Mouse (Mus musculus) heart, postnatal 14 days (tissue): ENCODE measurements at regions not wholly inside any gene's neighbourhood (a gene's known extent, or its start where the extent isn't known, plus 50 kb on each side); places are given as distances from the start of the nearest gene placed in this dataset.

Experiments
- DNase-seq, 2 experiments: peaks; one replicate each; pipeline ENCODE4 v3.0.0; 2021 to 2022
- intact Hi-C: fragments of 180-260 bp; cut with DNase I; formaldehyde crosslinking; loops from one replicate; pipeline ENCODE4 v1.15.1; 2025

DNA sequence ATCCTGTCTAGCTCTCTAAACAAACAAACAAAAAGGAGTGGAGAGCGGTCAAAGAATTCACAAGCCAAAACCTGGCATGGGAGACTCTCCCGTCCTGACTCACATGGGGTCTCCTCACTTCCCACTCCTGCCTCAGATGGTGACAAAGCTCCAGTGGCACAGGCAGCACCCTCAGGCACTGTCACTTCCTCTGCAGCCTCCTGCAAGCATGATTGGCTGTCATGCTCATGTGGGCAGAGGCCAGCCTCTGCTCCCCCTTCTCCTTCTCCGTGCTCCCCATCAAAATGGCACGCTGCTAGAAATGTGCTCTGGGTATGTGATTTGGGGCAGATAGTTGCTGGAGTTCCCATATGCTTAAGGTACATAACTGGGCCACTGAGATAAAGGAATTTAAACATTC is 255.4 kb downstream of the Dhx15 start:
- DNase-seq, result no peak
- intact Hi-C loops, result no loop called here

DNA sequence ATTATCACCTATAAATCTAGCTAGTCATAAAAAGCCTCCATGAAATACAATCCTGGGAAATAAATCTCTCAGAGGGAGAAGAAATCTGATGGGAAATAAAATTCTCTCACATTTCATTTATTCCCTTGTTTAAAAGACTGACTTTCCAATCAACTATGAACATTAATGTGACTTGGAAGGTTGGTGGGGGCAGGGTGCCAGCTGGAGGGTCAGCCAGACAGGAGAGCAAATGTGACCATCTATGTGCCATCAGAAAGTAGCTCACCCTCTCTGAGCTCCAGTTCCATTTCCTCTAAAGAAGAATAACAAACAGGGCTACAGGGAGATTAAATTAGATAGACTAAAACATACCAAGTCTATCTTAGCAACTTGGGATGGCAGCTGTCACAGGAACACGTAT is 257.0 kb downstream of the Dhx15 start:
- DNase-seq, result no peak
- intact Hi-C loops, result no loop called here

DNA sequence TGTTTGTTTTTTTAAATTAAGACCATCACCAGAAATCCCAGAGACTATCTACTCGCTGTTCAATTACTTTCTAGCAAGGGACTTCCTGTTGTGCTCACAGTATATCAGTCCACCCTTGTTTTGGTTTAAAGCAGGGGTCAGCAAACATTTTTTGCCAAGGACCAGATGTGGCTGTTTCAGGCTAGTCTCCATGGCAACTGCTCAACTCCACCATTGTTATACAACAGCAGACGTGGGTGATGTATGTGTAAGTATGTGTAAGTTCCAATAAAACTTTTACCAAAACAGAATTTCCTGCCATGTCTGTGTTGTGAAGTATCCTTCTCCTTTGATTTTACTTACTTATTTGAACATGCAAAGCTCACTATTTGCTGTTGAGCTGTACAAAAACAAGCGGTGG is 259.9 kb downstream of the Dhx15 start:
- DNase-seq, result no peak
- intact Hi-C loops, result no loop called here

DNA sequence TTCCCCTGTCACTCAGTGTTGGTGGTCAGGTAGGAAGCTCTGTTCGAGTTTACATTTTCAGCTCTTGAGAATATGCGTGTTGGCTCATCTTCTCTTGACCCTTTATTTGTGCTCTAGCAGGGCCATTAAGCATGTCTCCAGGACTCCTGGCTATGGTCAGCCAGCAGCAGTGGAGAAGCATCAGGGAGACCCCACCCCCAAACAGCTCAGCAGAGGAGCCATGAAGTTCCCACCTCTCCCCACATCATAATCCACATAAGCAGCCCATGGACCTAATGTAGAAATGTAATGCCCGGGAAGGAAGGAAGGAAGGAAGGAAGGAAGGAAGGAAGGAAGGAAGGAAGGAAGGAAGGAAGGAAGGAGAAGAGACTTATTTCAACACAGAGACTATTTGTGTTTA is 261.5 kb downstream of the Dhx15 start:
- no peak for DNase-seq
- intact Hi-C loops, result no loop called here

DNA sequence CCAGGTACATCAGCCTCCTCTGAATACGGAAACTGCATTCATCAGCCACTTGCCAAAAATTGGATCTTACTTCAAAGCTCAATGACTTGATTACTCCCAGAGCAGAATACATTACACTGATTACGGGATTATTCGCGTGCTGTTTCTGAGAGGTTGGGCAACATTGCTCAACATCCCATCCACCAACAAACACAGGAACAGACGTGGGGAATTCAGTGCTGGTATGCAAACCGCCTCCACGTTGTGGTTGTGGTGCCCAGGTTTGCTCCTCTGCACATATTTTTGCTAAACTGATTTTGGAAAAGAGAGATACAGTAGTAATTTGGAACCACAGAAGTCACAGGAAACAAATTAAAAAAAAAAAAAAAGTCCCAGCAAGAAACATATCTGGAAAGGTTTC is 266.9 kb downstream of the Dhx15 start:
- DNase-seq, result no peak
- intact Hi-C loops, result no loop called here

DNA sequence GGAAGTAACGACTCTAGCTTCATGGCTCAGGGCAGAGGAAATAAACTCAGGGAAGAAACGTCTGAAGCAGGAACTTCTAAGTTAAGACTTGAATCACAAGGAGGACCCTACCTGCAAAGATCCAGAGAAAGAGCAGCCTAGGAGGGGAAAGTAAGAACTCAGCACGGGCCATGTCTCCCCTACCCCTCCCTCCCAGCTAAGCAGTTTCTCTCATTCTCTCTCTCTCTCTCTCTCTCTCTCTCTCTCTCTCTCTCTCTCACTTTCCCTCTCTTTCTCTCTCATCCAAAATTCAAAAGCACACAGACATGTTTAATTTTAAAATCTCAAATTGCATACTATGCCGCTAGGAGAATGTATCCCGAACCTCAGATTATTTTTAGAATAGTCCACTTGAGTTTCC is 267.3 kb downstream of the Dhx15 start:
- no peak for DNase-seq
- intact Hi-C loops, result no loop called here

DNA sequence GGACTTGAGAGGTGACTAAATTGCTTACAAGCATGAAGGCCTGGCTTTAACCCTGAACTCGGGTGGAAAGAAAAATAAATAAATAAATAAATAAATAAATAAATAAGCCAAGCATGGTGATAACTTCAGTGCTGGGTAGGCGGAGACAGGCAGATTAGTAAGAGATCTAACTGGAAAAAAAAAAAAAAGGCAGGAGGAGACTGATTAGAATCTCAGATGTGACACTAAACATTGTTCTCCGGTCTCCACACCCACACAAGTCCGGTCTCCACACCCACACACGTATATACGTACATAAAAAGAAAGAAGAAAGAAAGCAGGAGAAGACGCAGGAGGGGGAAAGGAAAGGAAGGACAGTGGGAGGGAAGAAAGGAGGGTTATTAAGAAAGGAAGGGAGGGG is 267.8 kb downstream of the Dhx15 start:
- no peak for DNase-seq
- intact Hi-C loops, result no loop called here

DNA sequence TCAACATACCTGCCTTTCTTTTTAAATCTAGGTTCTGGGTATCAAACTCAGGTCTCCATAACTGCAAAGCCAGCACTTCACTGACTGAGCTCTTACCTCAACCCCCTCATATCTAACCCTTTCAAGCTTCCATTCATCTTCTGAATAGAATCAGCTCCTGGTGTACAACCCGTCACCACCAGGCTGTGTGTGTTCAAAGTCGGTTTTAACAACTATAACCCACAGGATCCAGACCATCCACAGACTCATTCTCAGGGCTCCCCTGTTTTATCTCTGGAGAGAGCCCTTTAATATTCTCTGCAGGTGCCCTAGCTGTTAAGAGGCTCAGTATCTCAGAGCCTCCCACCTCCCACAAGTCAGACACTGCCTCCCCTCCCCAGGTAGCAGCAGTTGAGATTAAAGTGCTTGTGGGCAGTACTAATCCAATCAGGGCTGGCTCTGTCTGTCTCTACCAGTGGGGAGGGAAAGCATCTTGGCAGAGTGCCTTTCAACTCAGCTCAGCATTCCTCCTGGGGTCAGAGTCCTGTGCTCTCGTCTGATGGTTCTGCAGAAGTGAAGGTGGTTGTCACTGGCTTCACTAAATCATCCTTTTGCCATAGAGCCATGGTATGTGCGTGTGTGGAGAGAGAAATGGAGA is 272.4 kb downstream of the Dhx15 start:
- intact Hi-C loops, result no loop called here
- peak; percentile 22 to 47 for DNase-seq

DNA sequence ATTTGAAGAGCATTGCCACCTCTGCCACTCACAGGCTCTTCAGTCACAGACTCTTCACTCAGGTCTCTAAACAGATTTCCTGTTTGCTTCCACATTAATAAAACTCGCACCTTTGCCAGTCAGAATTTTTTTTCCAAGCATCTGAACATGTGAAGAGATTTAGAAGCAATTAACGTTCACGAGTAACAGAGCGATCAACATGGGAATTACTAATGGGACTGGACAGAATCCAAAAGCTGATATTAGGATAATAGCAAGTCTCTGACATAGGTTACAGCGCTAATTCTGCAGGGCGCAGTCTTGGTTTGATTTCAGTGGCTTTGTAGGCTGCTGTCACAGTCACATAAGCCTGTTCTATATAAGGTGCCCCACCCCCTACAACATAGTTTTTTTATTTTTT is 275.6 kb downstream of the Dhx15 start:
- intact Hi-C loops, result no loop called here
- no peak for DNase-seq

DNA sequence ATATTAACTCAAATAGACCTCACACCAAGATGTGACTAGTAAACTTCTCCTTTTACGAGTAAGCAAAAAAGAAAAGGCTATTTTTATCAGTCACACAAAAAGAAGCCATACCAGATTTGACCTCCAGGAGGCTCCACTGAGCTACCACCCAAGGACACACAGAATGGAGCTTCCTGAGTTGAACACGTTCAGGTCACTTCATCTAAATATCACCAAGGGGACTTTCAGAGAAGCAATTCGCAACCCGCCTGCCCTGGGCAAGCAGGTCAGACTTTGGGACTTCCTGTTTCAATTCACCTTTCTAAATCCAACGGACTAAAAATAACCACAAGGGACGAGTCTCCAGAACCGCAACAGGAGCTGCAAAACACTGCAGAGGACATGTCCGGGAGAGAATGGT is 281.5 kb downstream of the Dhx15 start:
- peak; percentile 36 to 63 for DNase-seq
- intact Hi-C loops, result loop anchor here (2.0 to 10.0 kb wide), 2 partner anchors 156 to 314 kb away; no protein-coding TSS in a partner anchor

DNA sequence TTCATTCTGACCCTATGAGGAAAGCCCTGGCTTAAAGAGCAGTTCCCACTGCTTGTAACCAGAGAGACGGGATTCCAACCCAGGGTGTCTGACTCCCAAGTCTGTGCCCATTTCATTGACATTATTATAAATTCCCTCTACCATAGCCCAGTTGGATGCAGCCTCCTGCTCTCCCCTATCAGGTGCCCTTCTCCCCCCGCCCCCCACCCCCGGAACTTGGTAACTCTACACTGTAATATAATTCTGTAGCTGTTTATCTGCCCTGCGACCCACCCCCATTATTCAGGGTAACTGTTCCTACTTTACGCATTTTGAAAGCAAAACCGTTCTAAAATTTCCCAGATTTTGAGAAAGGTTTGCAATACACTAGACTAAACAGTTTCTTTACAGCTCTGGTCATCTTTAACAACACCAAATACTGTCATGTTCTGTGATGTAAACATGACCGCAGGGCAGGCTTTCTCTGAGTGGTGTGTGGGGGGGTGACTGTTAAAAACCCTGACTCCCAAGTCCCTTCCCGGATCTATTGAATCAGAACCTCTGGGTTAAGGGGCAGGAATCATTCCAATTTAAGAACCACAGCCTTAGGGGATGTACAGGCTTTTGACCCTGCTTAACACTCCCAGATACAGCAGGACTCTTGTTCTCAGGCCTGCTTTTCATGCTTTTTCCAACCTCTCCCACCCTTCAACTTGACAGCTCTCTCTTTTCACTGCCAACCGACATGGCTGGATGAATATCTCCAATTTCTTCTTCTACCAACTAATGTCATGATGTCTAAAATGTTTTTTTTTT is 283.8 kb downstream of the Dhx15 start:
- intact Hi-C loops, result loop anchor here (10.0 kb wide), 1 partner anchor 312 kb away; no protein-coding TSS in a partner anchor

DNA sequence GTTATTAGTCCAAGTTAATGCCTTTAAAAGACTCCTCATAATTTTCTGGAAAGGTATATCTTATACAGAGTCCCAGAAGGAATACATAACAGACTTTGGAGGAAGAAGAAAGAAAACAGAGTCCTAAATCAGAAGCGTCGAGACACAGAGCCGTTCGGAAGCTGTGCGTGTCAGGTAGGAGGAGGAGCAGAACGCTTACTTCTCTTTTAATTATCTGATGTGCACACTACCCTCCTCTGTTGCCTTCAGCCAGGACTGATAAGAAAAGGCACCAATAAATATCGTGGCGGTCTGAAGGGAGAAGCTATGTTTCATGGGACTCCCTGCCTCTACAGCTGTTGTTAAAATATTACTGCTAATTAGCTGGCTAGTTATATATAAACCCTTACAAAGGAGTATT is 296.2 kb downstream of the Dhx15 start:
- no peak for DNase-seq
- intact Hi-C loops, result loop anchor here (5.0 to 10.0 kb wide), 2 partner anchors 229 to 277 kb away; no protein-coding TSS in a partner anchor

More for the DNA sequence above, 283.8 kb downstream of the Dhx15 start:
- DNase-seq, result no peak

DNA sequence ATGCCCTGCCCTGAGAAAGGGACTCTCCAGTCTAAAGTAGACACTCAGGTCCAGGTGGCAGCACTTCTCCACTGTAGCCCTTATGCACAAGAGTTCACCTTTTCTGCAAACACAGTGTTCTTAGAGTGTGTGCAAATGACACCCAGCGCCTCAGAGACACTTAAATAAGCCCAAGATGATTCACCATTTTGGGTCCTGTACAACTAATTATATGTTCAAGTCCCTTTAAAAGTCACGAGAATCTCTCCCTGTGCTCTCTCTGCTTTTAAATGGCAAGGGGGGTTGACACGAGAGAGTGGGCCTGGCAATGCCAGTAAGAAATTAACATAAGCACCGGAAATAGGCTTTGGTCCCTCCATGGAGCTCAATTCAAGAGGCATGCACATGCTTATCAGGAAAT is 299.0 kb downstream of the Dhx15 start:
- DNase-seq, result no peak
- intact Hi-C loops, result loop anchor here (5.0 to 10.0 kb wide), 2 partner anchors 227 to 274 kb away; no protein-coding TSS in a partner anchor

DNA sequence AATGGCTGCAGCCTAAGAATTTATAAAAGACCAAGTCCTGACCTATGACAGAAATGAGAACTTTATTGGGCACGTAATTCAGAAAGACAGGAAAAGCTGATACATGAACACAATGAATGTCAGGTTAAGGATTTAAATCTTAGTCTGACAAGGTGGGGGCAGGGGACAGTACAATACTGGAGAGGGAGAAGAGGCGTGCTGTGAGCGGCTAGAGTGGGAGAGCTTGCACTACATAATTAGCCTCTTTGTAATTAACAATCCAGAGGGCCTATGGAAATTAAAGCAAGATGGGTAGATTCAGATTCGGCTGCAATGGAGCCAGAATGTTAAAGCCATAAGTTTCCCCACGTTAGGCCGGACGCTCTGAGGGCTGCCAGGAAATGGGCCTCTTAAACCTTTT is 301.9 kb downstream of the Dhx15 start:
- no peak for DNase-seq
- intact Hi-C loops, result no loop called here

DNA sequence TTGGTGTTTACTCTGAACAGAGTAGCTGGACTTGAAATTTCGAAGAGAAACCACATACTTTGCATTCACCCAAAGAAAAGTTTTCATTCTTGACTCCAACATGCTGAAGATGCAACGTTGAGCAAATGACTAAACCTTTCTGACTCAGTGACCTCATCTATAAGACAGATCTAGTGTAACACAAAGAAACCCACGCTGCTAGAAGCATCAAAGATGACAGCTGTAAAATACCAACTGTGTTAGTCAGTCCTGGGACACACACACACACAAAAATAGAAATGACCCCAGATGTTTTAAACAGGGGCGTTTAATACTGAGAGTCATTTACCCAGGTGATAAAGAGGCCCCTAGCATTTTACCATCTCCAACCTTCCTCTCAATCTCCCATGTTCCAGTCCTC is 307.7 kb downstream of the Dhx15 start:
- no peak for DNase-seq
- intact Hi-C loops, result no loop called here

DNA sequence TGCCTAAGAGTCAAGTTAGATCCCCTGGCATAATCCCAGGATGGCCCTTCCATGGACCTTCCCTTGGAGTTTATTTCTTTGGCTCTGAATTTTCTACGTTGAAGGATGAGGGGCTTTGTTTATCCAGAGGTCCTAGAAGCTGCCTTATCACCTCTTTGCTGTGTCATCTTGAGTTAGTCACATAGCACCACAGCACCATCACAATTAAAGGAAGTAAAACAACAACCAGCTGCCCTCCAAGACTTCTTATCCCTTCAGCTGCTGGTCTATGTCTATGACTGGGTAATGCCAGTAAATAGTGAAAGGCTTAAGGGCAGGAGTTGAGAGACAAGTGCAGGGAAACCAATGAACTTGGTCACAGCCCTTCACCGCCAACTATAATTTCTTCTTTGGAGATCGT is 308.1 kb downstream of the Dhx15 start:
- intact Hi-C loops, result no loop called here
- DNase-seq, result no peak

DNA sequence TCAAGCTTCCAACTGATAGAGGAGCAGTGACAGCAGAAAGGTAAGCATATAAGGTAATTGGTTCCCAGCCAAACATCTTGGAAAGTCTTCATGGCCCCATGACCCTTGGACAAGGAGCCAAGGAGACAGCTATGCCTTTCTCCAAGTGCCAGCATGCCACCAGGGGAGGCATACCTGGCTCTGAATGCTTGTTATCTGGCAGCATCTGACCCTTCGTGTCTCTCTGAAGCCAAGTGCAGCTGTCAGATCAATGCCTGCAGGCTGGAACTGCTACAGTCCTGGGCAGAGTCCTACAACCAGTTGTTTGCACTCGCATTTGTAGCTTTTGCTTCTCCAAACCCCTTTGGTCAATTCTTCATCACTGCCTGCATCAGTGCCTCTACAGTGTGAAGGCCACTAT is 309.3 kb upstream of the Ppargc1a start:
- intact Hi-C loops, result no loop called here
- no peak for DNase-seq

DNA sequence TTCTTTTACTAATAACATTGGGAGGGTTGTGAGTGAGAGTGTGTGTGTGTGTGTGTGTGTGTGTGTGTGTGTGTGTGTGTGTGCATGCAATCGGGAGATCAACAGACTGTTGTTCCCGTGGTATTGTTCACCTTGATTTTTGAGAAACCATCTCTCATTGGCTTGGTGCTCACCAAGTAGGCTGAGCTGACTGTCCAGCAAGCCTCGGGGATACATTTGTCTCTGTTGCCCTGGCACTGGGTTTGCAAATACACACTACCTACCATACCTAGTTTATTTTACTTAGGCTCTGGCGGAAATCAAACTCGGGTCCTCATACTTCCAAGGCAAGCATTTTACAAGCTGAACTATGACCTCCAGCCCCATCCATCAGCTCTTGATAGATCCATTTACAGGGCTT is 306.0 kb upstream of the Ppargc1a start:
- no peak for DNase-seq
- intact Hi-C loops, result no loop called here

DNA sequence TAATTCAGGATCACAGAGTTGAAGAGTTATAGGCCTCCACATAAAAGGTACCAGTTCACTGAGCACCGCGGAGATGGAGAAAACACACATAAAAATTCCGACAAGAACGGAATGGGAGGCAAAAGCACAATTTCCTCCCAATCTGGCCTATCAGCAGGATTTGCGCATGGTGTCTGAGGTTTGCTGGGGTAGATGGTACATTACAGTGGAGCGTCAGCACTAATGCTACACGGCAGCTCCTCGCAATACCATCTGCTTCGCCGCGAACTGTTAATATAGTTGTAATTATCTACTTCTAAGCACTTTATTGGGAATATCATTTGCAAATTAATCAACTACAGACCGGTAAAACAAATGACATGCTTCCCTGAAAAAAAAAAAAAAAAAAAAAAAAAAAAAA is 304.2 kb upstream of the Ppargc1a start:
- intact Hi-C loops, result no loop called here
- no peak for DNase-seq

DNA sequence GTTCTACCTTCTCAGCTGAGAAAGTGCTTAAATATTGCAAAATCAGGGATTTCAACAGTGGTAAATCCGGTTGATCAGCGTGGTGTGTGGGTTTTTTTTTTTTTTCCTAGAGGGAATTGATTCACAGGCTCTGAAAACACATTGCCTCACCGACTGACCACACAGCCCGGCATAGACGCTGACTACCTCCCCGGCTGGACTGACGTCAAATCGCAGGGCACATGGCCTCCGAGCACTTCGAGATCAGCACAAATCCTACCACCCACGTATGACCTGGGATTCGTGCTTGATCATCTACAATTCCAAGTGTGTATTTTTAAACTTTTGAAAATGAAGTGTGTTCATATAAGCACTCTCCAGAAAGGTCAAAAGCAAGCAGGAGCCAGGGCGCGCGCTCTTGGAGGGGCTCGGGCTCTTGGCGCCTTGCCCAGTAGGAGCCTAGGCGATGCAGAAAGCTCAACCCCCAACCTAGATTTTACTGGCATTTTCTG is 300.7 kb upstream of the Ppargc1a start:
- intact Hi-C loops, result no loop called here
- DNase-seq, result peak; percentile 4 to 9

DNA sequence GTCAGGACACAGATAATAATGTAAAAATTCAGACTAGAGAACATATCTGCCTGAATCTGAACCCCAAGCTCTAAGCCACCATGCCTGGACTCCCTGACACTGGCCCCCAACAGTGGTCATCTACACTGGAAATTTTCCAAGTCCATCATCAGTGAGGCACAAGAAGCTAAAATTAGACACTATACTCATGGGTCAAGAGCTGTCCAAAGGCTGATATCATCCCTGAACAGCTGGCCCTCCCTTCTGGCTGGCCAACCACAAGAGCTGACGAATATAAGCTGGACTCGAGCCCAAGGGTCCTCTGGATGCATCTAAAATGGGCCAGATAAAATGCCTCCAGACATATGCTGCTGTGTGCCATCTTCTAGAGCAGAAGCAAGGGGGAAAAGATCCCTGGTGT is 298.5 kb upstream of the Ppargc1a start:
- DNase-seq, result peak; percentile 23 to 45
- intact Hi-C loops, result no loop called here

DNA sequence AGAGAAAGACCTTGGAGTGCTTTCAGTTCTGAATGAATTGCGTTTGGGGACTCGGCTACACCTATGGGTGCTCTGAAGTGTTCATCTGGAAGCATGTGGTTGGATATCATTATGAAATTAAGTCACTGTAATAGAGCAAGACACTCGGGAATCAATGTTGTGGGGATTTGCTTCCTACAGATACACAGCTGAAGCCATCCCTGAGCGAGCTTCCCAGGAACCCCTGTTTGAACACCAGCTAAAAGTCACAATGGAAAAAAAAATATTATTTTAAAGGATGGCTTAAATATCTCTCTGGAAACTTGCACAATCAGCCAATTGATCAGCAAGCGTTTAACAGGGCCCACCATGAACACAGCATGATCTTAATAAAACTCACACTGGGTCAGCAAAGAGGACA is 293.0 kb upstream of the Ppargc1a start:
- DNase-seq, result no peak
- intact Hi-C loops, result no loop called here
